Mouse (Mus musculus) thymus, adult 2 months (tissue): ENCODE data around the gene Milr1.

Experiments used
- CTCF ChIP-seq: fragments of 200-500 bp; IDR thresholded peaks from 2 replicates; pipeline ENCODE4 v1.5.1; 2012; ENCODE audit warnings: mild to moderate bottlenecking, control low read depth, low read length, moderate library complexity, borderline replicate concordance; ENCODE audit not compliant: control insufficient read depth, poor library complexity, insufficient read depth; ENCODE audit errors: extremely low read depth
- POLR2A ChIP-seq: fragments of 200-500 bp; IDR thresholded peaks from 2 replicates; pipeline ENCODE4 v1.6.1; 2012; ENCODE audit warnings: mild to moderate bottlenecking, low read length, control low read depth, moderate library complexity; ENCODE audit not compliant: control insufficient read depth, poor library complexity, insufficient read depth; ENCODE audit errors: extremely low read depth

DNA sequence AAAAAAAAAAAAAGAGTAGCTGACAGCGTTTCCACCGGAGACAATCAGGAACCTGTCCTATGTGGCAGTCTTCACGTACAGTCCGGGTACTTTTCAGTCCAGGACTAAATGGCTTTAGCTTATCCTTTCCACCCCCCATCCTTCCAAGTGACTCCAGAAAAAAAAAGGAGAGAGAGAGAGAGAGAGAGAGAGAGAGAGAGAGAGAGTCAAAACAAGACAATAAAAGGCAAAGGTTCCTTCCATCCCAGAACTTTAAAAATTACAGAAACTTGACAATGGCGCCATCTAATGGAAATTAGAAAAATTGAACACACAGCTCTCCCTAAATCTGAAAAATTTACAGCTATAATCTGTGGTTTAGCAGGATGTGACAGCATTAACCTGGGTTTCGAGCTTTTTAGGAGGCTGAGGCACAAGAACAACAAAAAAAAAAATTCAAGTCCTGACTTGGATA lies 8.6 kb upstream of the Milr1 start:
- no peak for TF ChIP-seq CTCF
- TF ChIP-seq POLR2A: no peak
